Mouse (Mus musculus): ENCODE data around the gene Gfpt2. TPM values are rescaled to one million over a fixed set of nuclear protein-coding genes. Genes with fewer than 3 reads are reported as not detected.

Gene Gfpt2
- polyA plus RNA-seq, 1 experiment from 2014 or later: 16.0 TPM

GRCm38 (mm10) chr11:49829176-49829745 is 35.3 kb downstream of the Gfpt2 start:
- Histone ChIP-seq H3K27ac (no peak overlapping the region), H3K36me3 (peaks cover 74% of the 10 kb centered on the region), H3K4me1 (replicated peaks) (no peaks in the 10 kb centered on the region), H3K9me3 (no peaks in the 10 kb centered on the region), H3K4me3 (no peak overlapping the region), H3K27me3 (ENCODE audit: insufficient read depth, poor library complexity, severe bottlenecking) (no peaks in the 10 kb centered on the region)
- DNase-seq (ENCODE audit: low spot score): no peak
- 90% methylated on average over 7 of the region's 7 CpGs for WGBS

GRCm38 (mm10) chr11:49831980-49832379 is 38.0 kb downstream of the Gfpt2 start:
- H3K27ac ChIP-seq: no peak overlapping the region
- H3K36me3 ChIP-seq: peaks cover 78% of the 10 kb centered on the region
- 77% methylated on average over 12 of the region's 12 CpGs for WGBS
- no peaks in the 10 kb centered on the region for H3K4me1 ChIP-seq (replicated peaks)
- H3K9me3 ChIP-seq: no peaks in the 10 kb centered on the region
- no peak overlapping the region for H3K4me3 ChIP-seq
- DNase-seq (ENCODE audit: low spot score): no peak
- no peaks in the 10 kb centered on the region for H3K27me3 ChIP-seq (ENCODE audit: insufficient read depth, poor library complexity, severe bottlenecking)

- Histone ChIP-seq H3K36me3 (peaks cover 86% of the 10 kb centered on the region), H3K27me3 (ENCODE audit: insufficient read depth, poor library complexity, severe bottlenecking) (no peaks in the 10 kb centered on the region), H3K9me3 (no peaks in the 10 kb centered on the region), H3K27ac (no peak overlapping the region), H3K4me1 (replicated peaks) (peaks cover 5% of the 10 kb centered on the region), H3K4me3 (no peak overlapping the region)
- no peak for DNase-seq (ENCODE audit: low spot score)
- WGBS: 85% methylated on average over 5 of the region's 5 CpGs
Measured at GRCm38 (mm10) chr11:49832962-49833361, 39.0 kb downstream of the Gfpt2 start.

- 90% methylated on average over 6 of the region's 6 CpGs for WGBS
- no peaks in the 10 kb centered on the region for H3K9me3 ChIP-seq
- no peak for DNase-seq (ENCODE audit: low spot score)
- no peaks in the 10 kb centered on the region for H3K27me3 ChIP-seq (ENCODE audit: insufficient read depth, poor library complexity, severe bottlenecking)
- no peak overlapping the region for H3K4me3 ChIP-seq
- H3K4me1 ChIP-seq (replicated peaks): peaks cover 16% of the 10 kb centered on the region
- peaks cover 79% of the 10 kb centered on the region for H3K36me3 ChIP-seq
- no peak overlapping the region for H3K27ac ChIP-seq
Measured at GRCm38 (mm10) chr11:49834248-49834647, 40.3 kb downstream of the Gfpt2 start.

GRCm38 (mm10) chr11:49835257-49835956 is 41.4 kb downstream of the Gfpt2 start:
- WGBS: 94% methylated on average over 11 of the region's 11 CpGs
- no peak overlapping the region for H3K27ac ChIP-seq
- no peak for DNase-seq (ENCODE audit: low spot score)
- H3K27me3 ChIP-seq (ENCODE audit: insufficient read depth, poor library complexity, severe bottlenecking): no peaks in the 10 kb centered on the region
- peaks cover 16% of the 10 kb centered on the region for H3K4me1 ChIP-seq (replicated peaks)
- H3K9me3 ChIP-seq: no peaks in the 10 kb centered on the region
- peaks cover 67% of the 10 kb centered on the region for H3K36me3 ChIP-seq
- no peak overlapping the region for H3K4me3 ChIP-seq

GRCm38 (mm10) chr11:49837717-49838407 is 43.9 kb downstream of the Gfpt2 start:
- Histone ChIP-seq H3K4me1 (replicated peaks) (peaks cover 16% of the 10 kb centered on the region), H3K27ac (peak overlapping the region; percentile 16; the same call in 1 of the 2 replicates), H3K4me3 (no peak overlapping the region), H3K27me3 (ENCODE audit: insufficient read depth, poor library complexity, severe bottlenecking) (no peaks in the 10 kb centered on the region), H3K9me3 (no peaks in the 10 kb centered on the region), H3K36me3 (peaks cover 44% of the 10 kb centered on the region)
- DNase-seq (ENCODE audit: low spot score): peak; percentile 22
- WGBS: 58% methylated on average over 13 of the region's 13 CpGs

GRCm38 (mm10) chr11:49840666-49841065 is 46.7 kb downstream of the Gfpt2 start:
- Histone ChIP-seq H3K9me3 (no peaks in the 10 kb centered on the region), H3K4me1 (replicated peaks) (peaks cover 19% of the 10 kb centered on the region), H3K27me3 (ENCODE audit: insufficient read depth, poor library complexity, severe bottlenecking) (no peaks in the 10 kb centered on the region), H3K36me3 (peaks cover 16% of the 10 kb centered on the region), H3K27ac (no peak overlapping the region), H3K4me3 (no peak overlapping the region)
- 93% methylated on average over 1 of the region's 1 CpGs for WGBS
- no peak for DNase-seq (ENCODE audit: low spot score)

GRCm38 (mm10) chr11:49841886-49842285 is 47.9 kb downstream of the Gfpt2 start:
- Histone ChIP-seq H3K27ac (no peak overlapping the region), H3K4me1 (replicated peaks) (peaks cover 27% of the 10 kb centered on the region), H3K4me3 (no peak overlapping the region), H3K27me3 (ENCODE audit: insufficient read depth, poor library complexity, severe bottlenecking) (no peaks in the 10 kb centered on the region), H3K36me3 (peaks cover 9% of the 10 kb centered on the region), H3K9me3 (no peaks in the 10 kb centered on the region)
- 83% methylated on average over 1 of the region's 1 CpGs for WGBS
- no peak for DNase-seq (ENCODE audit: low spot score)

- Histone ChIP-seq H3K4me1 (replicated peaks) (peaks cover 31% of the 10 kb centered on the region), H3K36me3 (peaks cover 2% of the 10 kb centered on the region), H3K4me3 (no peak overlapping the region), H3K9me3 (no peaks in the 10 kb centered on the region), H3K27ac (no peak overlapping the region), H3K27me3 (ENCODE audit: insufficient read depth, poor library complexity, severe bottlenecking) (no peaks in the 10 kb centered on the region)
- 64% methylated on average over 3 of the region's 3 CpGs for WGBS
- no peak for DNase-seq (ENCODE audit: low spot score)
Measured at GRCm38 (mm10) chr11:49842718-49843117, 48.7 kb downstream of the Gfpt2 start.

- 88% methylated on average over 10 of the region's 10 CpGs for WGBS
- H3K27me3 ChIP-seq (ENCODE audit: insufficient read depth, poor library complexity, severe bottlenecking): no peaks in the 10 kb centered on the region
- no peak for DNase-seq (ENCODE audit: low spot score)
Measured at GRCm38 (mm10) chr11:49844311-49844710, 50.3 kb downstream of the Gfpt2 start.

GRCm38 (mm10) chr11:49844969-49845368 is 51.0 kb downstream of the Gfpt2 start:
- DNase-seq (ENCODE audit: low spot score): peak; percentile 53
- Histone ChIP-seq H3K4me1 (replicated peaks) (peaks cover 26% of the 10 kb centered on the region), H3K9me3 (no peaks in the 10 kb centered on the region), H3K36me3 (peaks cover 3% of the 10 kb centered on the region), H3K27me3 (ENCODE audit: insufficient read depth, poor library complexity, severe bottlenecking) (no peaks in the 10 kb centered on the region), H3K4me3 (no peak overlapping the region), H3K27ac (no peak overlapping the region)
- WGBS: 54% methylated on average over 3 of the region's 3 CpGs

More at GRCm38 (mm10) chr11:49844311-49844710, 50.3 kb downstream of the Gfpt2 start:
- no peaks in the 10 kb centered on the region for H3K36me3 ChIP-seq
- no peak overlapping the region for H3K4me3 ChIP-seq
- peaks cover 26% of the 10 kb centered on the region for H3K4me1 ChIP-seq (replicated peaks)
- H3K9me3 ChIP-seq: no peaks in the 10 kb centered on the region
- no peak overlapping the region for H3K27ac ChIP-seq

- Histone ChIP-seq H3K27ac (peak overlapping the region; percentile 93), H3K4me3 (peak overlapping the region; percentile 74), H3K36me3 (peaks cover 13% of the 10 kb centered on the region), H3K4me1 (replicated peaks) (peaks cover 26% of the 10 kb centered on the region), H3K9me3 (no peaks in the 10 kb centered on the region), H3K27me3 (ENCODE audit: insufficient read depth, poor library complexity, severe bottlenecking) (no peaks in the 10 kb centered on the region)
- no peak for DNase-seq (ENCODE audit: low spot score)
- 36% methylated on average over 11 of the region's 11 CpGs for WGBS
Measured at GRCm38 (mm10) chr11:49845958-49846357, 52.0 kb downstream of the Gfpt2 start.
